Mouse (Mus musculus): ENCODE measurements around the gene Zfyve1. TPM values are rescaled to one million over a fixed set of nuclear protein-coding genes. Genes with fewer than 3 reads are reported as not detected.

Gene Zfyve1
- total RNA-seq, 4 experiments from 2014 or later = 44.0 to 50.8 (median 47.7) TPM

DNA sequence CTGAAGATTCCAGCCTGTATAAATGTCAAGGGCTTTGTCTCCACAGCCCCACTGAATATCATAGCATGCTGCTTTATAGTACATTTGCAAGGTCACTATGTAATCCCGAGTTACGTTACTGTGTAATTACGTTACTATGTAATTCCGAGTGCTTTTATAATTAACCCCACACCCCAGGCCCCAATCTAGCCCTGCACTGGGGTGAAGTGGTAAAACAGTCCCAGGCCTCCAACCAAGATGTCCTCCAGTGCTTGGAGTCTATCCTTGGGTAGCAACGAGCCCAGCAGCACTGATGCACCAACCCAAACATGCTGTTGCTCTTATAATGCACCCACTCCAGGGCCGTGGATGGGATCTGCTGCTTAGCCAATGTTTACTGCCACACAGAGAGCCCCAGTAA, 74.0 kb downstream of the Zfyve1 start:
- DNase-seq (ENCODE audit: low spot score in 2 of 2) = no peak

DNA sequence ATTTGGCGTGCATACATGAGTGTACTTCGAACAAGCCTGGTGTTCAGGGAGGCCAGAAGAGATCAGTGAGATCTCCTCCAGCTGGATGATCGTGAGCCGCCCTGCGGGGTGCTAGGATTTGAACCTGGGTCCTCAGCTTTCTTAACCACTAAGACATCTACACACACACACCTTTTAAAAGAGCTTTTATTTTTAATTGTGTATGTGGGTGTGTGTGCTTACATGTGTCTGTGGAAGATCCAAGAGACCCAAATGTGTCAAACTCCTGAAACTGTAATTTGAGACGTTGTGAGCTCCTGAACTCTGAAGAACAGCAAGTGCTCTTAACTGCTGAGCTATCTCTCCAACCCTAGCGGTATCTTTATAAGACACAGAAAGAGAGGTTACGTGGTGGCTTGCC, 75.9 kb downstream of the Zfyve1 start:
- no peak for DNase-seq (ENCODE audit: low spot score in 2 of 2)

DNA sequence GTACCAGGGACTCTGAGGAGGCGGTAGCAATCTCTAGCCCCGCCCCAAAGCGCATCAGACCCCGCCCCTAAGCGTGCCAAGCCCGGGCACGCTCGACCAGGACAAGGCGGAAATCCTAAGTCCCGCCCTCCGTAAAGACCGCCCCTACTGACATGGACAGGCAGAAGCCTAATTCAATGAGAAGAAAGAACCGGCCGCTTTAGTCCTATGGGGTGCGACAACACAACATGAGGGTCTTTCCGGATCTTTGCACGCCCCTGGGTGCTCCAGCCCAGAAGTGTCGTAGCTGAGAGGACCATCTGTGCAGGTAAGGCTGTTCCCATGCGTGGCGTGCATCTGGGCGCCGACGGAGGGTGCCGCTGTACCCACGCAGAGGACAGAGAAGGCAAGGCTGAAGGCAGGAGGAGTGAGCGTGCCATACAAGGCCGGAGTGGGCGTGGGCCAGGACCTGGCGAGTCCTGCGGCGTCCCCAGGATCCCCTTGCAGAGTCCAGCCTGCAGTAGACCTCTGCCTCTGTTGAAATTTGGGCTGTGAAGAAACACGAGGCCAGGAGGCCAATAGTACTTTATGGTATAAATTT, 76.6 kb downstream of the Zfyve1 start, which contains the start of gene Dcaf4:
Dcaf4 (plus strand) TSS at position 156 of the 580 bp plus-strand sequence.
- DNase-seq (ENCODE audit: low spot score in 2 of 2) = peak; percentile 90 to 96

DNA sequence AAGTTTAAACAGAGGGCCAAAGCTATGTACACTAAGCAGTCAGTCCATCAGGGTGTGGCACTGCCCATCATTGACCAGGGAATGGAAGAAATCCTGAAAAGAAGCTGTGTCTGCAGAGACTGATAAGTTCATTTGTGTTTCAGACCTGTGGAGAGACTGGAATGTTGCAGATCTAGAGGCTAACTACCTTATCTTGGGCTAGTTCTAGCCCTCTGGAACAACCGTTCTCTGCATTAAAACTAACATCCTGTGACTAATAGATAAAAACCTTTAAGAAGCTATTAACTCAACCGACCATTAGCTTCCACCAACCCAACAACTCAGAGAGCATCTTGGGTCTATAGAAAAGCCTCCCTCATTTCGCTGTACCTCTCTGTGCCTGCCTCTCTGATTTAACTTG, 79.4 kb downstream of the Zfyve1 start:
- DNase-seq (ENCODE audit: low spot score in 2 of 2) = no peak

DNA sequence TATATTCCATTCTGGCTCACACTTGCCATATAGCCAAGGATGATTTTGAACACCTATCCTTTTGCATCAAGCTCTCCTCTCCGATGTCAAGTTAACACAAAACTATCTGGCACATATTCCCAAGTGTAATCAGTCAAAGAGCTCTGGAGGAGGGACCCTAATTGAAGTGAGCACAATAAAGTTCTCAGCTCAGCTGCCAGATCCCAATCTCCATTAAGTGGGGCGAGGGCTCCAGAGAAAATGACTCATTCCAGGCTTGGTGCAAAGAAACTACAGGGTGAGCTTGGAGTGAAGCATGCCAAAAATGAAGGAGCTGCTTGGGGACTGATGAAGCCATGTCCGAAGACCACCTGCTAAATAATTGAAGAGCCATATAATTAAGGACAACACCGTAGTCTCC, 82.8 kb downstream of the Zfyve1 start:
- DNase-seq (ENCODE audit: low spot score in 2 of 2) = no peak

DNA sequence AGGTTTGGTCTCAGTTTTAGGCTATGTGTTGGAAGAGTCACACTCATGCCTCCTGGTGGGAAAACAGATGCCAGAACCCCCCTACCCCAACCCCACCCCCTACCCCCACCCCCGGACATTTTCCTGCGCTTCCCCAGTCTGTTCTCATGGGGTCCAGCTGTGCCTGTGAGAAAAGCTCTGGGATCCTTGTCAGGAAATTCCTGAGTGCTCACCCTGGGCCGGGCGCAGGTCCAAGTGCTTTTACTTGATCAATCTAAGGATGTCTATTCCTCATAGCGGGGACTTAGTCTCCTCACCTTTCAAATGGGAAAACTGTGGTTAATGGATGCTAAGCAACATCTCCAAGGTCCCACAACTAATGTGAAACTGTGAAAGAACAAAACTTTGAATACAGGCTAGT, 83.8 kb downstream of the Zfyve1 start:
- no peak for DNase-seq (ENCODE audit: low spot score in 2 of 2)

DNA sequence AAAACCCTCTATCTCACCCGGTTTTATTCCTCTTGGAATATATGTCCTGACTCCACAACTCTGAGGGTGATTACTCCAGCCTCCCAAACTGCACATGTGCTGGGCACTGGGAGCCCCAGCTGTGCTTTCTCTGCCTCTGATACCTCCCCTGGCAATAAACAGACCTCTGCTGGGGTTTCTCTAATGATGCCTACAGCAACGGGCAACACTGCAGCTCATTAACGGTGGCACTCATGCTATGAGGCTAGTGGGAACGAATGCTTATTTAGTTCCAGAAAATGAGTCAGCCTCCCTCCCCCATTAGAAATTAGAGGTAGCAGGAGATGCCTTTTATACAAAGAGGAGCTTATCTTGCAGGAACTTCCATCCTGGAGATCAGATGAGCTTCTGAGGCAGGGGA, 84.2 kb downstream of the Zfyve1 start:
- no peak for DNase-seq (ENCODE audit: low spot score in 2 of 2)

DNA sequence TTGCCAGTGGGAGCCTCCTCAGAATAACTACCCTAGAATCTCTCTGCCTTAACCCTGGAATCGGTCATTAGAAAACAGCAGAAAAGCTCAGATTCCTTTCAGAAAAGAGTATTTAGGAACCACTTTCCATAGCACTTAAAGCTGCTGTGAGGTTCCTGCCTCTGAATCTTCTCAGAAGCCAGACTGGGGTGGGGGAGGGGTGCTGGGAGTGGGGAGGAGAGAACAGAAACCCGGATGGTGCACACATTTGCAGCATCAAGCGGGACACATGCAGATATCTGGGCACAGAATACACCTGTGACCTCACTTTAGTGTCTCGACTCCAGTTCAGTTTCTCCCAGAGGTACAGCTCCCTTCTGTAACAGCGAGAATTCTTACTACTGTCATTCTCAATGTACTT, 86.4 kb downstream of the Zfyve1 start:
- DNase-seq (ENCODE audit: low spot score in 2 of 2) = no peak

DNA sequence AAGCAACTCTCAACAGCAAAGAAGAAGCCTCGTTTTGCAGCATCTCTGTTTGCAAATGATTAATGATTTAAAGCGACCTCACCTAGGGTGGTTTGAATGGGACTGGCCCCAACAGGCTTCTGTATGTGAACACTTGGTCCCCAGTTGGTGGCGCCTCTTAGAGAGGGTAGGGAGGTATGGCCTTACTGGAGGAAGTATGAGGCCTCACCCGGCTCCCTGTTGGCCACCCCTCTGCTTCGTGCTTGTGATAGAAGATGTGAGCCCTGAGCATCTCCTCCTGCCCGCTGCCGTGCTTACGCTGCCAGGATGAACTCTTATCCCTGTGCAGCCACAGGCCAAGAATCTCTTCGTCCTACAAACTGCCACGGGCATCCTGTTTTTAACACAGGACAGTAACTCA, 90.5 kb downstream of the Zfyve1 start:
- no peak for DNase-seq (ENCODE audit: low spot score in 2 of 2)

DNA sequence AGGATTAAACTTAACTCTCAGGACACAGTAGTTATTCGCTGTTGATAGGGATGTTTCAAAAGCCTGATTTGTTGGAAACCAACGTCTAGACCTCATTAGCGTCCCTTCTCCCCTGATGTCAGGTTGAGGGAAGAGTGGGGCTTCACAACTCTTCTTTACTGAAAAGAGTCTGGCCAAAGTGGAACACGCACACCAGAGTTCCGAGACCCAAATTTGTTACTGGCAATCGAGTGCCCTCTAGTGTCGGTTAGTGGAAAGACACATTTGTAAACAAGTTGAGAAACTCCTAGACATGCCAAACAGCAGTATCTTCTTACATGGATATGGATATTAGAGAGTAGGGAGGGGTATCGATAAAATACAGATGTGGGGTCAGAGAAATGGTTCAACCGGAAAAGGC, 94.8 kb downstream of the Zfyve1 start:
- DNase-seq (ENCODE audit: low spot score in 2 of 2) = peak in 1 of 2 experiments; percentile 62

DNA sequence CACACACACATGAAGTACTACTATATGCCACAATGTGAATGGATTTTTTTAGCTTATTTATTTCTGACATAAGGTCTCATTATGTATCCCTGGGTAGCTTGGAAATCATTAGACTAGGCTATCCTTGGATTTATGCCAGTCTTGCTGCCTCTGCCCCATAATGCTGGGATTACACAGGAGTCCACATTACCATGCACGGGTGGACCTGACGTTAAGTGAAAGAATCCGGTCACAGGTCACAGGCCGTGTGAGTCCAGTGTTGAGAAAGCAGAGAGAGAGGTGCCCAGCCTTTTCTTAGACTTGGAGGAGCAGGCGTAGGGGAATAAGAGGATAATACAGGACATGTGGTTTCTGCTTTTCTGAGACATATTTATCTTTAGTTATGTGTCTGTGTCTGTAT, 97.8 kb downstream of the Zfyve1 start:
- DNase-seq (ENCODE audit: low spot score in 2 of 2) = no peak

DNA sequence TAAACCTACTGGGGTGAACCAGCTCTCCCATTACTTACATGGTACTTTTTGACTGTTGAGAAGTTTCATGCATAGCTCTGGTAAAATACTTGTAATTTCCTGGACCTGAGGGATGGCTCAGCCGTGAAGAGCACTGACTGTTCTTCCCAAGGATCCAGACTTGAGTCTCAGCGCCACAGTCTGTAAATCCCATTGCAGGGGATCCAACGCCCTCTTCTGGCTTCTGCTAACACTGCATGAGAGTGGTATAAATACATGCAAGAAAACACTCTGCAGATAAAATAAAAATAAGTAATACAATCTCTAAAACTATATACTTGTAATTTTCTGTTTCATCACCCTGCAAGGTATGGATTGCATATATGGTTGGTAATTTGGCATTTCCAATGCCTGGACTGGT, 99.1 kb downstream of the Zfyve1 start:
- DNase-seq (ENCODE audit: low spot score in 2 of 2) = no peak

DNA sequence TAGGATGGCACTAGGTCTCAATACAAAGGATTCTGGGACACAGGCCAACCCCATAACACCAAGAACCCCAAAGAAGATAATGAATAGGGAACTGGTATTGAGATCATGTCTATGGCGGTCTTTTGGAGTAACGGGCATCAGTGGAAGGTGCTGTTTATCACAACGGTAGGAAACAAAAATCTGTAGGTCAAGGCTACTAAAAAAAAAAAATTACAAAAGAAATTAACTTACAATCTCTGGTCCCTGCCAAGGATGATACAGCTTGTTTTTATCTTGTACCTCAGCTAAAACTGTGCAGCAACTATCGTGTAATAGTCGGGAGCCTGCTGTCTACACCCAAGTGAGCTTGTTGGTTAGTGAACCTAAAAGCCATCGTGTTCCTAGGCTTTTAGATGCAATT, 100.3 kb downstream of the Zfyve1 start:
- DNase-seq (ENCODE audit: low spot score in 2 of 2) = no peak

Other genes starting within 250 kb of the Zfyve1 start
- 10 to 100 TPM; 16.3 to 26.0 (median 20.2) TPM for gene Dpf3, start 109.5 kb downstream of the Zfyve1 start, total RNA-seq (2022)
- 10 to 100 TPM; 29.4 to 35.6 (median 30.6) TPM for gene Dcaf4, start 76.8 kb downstream of the Zfyve1 start, total RNA-seq (2022)
- 100 to 1,000 TPM; 122 to 143 (median 133) TPM for gene Rbm25, start 34.0 kb upstream of the Zfyve1 start, total RNA-seq (2022)
- gene Psen1, start 90.9 kb upstream of the Zfyve1 start, total RNA-seq (2022) = 10 to 100 TPM; 64.2 to 76.0 (median 69.9) TPM
- gene Papln, start 166.4 kb upstream of the Zfyve1 start, total RNA-seq (2022) = 1 to 10 TPM; 3.7 to 4.7 (median 3.9) TPM